Mouse (Mus musculus): ENCODE measurements at regions not wholly inside any gene's neighbourhood (a gene's known extent, or its start where the extent isn't known, plus 50 kb on each side); places are given as distances from the start of the nearest gene placed in this dataset.

DNA sequence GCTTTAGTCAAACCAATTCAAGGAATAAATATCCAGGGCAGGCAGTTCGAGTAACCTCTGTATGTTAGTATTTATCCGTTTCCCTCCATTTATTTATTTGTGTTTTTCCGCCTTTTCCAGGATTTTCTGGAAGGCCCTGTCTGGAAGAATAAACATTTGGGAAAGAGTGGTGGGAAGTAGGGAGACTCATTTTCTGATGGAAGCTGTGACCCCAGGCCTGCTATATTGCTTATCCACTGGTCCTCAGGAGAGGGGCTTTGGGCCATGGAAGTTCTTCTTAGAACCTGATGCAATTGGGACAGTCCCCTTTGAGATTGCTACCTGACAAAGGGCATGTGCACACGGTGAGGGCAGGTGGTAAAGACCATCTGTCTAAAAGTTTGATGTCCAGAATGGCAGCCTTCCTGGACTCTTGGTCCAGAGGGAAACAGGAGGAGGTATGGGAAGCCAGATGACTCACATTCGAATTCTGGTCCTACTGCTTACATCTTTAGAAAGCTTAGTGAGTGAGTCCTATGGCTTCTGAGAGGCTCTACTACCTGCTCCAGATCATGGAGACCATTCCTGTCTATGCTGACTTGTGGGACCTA lies 56.1 kb upstream of the Cadm1 start:
- no peaks in the 10 kb centered on the region for H3K27me3 ChIP-seq (ENCODE audit: control insufficient read depth, insufficient read depth, low read length)
- WGBS = 81% methylated on average over 5 of the region's 5 CpGs

DNA sequence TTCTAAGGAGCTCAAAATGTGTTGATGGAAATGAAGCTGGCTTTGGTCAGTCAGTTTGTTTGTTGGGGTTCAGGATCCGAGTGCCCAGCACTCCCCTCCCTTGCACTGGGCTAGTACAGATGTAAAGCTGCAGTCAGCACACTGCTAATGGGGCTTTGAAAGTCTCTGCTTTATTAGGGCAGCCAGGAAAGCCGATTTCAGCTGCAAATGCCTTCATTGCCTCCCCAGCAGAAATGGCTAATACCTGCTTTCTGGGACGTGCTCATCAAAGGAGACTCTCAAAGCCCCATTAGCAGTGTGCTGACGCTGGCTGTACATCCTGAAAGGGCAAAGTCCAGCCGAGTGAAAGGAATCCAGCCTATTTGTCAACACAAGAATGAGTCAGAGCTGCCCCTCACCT lies 55.2 kb upstream of the Cadm1 start:
- no peak for ATAC-seq (ENCODE audit: insufficient read depth, low FRiP score)
- Histone ChIP-seq H3K9me3 (replicated peaks; ENCODE audit: control insufficient read depth, low read length) (no peaks in the 10 kb centered on the region), H3K36me3 (ENCODE audit: control insufficient read depth, insufficient read depth, low read length) (no peaks in the 10 kb centered on the region), H3K4me3 (replicated peaks; ENCODE audit: low read length) (no peak overlapping the region), H3K4me2 (ENCODE audit: low read depth, low read length) (no peak overlapping the region), H3K4me1 (ENCODE audit: control insufficient read depth, insufficient read depth, low read length) (no peaks in the 10 kb centered on the region), H3K27ac (ENCODE audit: low read length) (no peak overlapping the region), H3K27me3 (ENCODE audit: control insufficient read depth, insufficient read depth, low read length) (no peaks in the 10 kb centered on the region), H3K9ac (ENCODE audit: low read length) (no peak overlapping the region)
- WGBS = 33% methylated on average over 5 of the region's 5 CpGs

More for the DNA sequence above, 56.1 kb upstream of the Cadm1 start:
- no peaks in the 10 kb centered on the region for H3K4me1 ChIP-seq (ENCODE audit: control insufficient read depth, insufficient read depth, low read length)
- H3K9ac ChIP-seq (ENCODE audit: low read length) = no peak overlapping the region
- no peak overlapping the region for H3K4me2 ChIP-seq (ENCODE audit: low read depth, low read length)
- no peaks in the 10 kb centered on the region for H3K9me3 ChIP-seq (replicated peaks; ENCODE audit: control insufficient read depth, low read length)
- H3K4me3 ChIP-seq (replicated peaks; ENCODE audit: low read length) = no peak overlapping the region
- no peak for ATAC-seq (ENCODE audit: insufficient read depth, low FRiP score)
- H3K27ac ChIP-seq (ENCODE audit: low read length) = no peak overlapping the region
- no peaks in the 10 kb centered on the region for H3K36me3 ChIP-seq (ENCODE audit: control insufficient read depth, insufficient read depth, low read length)

DNA sequence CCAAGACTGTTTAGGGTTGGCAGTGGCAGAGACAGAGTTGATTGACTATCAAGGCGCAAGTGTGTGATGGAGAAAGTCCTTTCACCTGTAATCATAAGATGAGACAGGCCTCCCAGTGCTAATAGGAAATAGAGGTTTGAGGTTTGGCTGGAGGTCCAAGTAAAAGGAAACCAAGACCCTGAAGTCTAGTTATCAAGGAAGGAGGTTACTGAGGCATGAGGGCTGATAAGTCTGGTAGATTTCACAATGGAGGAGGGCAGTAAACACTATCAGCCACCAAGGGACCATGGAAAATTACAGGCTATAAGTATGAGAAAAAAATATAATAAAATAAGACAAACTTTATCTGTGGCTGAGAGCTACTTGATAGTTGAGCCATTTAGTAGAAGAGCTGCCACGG lies 52.1 kb upstream of the Cadm1 start:
- Histone ChIP-seq H3K4me2 (ENCODE audit: low read depth, low read length) (no peak overlapping the region), H3K36me3 (ENCODE audit: control insufficient read depth, insufficient read depth, low read length) (no peaks in the 10 kb centered on the region), H3K27ac (ENCODE audit: low read length) (no peak overlapping the region), H3K9ac (ENCODE audit: low read length) (no peak overlapping the region), H3K4me3 (replicated peaks; ENCODE audit: low read length) (no peak overlapping the region), H3K27me3 (ENCODE audit: control insufficient read depth, insufficient read depth, low read length) (no peaks in the 10 kb centered on the region), H3K4me1 (ENCODE audit: control insufficient read depth, insufficient read depth, low read length) (no peaks in the 10 kb centered on the region), H3K9me3 (replicated peaks; ENCODE audit: control insufficient read depth, low read length) (no peaks in the 10 kb centered on the region)
- no peak for ATAC-seq (ENCODE audit: insufficient read depth, low FRiP score)
- WGBS = 87% methylated on average over 2 of the region's 2 CpGs

Measured in stomach, embryonic 16.5 days (tissue).